Mouse (Mus musculus) brain, embryonic 18.5 days (tissue): ENCODE results near the gene Lzic.
A peak's percentile ranks its signal among the peaks of the same experiment; 100 is the strongest.
"Not testable (repeated sequence)": the region's sequence is repeated elsewhere in the genome, so short reads cannot be mapped to it uniquely, and the experiment has no call there.

ENCODE experiments used
- DNase-seq: peaks from one replicate; pipeline ENCODE4 v3.0.0-alpha.2; 2012; ENCODE audit warnings: low read depth, low spot score

The Lzic gene

GRCm38 (mm10) chr4:149485053-149485824 lies at the start of gene Lzic, which contains the start of gene Nmnat1:
TSS of gene Lzic (plus strand) at chr4:149485229.
TSS of gene Nmnat1 (minus strand) at chr4:149485202.
- peak; percentile 79 for DNase-seq

DNA sequence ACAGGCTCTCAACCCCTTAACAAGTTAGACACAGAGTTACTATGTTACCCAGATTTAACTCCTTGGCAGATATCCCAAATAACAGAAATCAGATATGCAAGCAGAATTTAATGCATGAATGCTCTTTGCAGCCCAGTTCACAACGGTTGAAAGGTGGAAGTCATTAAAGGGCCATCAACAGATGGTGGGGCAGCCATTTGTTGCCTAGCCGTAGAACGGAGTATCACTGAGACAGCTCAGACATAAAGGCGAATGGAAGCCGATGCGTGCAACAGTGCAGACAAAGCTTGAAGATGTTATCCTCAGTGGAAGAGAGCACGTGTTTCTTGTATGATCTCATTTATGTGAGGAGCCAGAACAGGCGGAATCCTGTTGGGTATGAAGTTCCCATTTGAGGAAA lies 44.5 kb upstream of the Lzic start:
- DNase-seq, result no peak

GRCm38 (mm10) chr4:149442436-149442835 lies 42.6 kb upstream of the Lzic start:
- DNase-seq, result no peak

DNA sequence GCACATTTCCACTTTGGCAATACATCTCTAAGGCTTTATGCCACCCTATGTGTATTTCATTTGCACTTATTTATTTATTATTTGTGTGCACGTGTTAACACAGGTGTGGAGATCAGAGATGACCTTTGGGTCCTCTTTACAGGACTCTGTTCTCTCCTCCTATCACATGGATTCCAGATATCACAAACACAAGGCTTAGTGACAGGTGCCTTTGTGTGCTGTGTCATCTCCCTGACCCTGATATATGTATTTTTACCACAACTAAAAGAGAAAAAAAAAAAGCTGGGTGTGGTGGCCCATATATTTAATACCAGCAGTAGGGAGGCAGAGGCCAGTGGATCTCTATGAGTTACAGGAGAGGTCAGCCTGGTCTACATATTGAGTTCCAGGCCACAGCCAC lies 40.6 kb upstream of the Lzic start:
- no peak for DNase-seq

DNA sequence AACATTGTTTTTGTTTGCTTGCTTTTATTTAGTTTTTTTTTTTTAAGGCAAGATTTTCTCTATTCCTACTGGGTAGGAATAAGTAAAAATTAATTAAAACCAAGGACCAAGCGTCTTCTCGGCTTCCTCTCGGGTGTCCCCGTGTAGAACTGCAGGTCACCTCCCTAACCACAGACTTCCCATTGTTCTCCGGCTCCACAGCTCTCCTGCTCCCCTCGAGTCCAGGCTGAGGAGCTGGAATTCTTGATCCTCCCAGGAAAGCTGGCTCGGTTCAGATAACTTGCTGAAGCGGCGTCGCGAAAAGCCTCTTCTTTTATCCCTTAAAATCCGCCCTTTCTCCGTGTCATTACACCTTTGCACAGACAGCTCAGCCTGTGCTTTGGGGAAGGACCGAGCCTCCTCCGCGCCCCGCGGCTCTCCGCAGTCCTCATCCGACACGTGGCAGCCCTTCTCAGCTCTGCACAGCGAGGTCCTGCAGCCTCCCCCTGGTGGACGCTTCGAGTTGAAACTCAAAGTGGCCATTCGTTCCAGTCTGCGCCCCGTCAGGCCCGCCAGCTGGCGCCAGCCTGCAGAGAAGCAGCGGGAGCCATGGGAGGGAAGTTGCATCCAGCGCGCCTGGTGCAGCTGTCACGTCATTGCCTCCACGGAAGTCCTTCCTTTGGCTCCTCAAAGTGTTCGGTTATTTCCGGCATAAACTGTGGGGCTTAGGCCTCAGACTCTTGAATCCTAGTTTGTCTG lies 39.9 kb upstream of the Lzic start:
- peak; percentile 81 for DNase-seq

- DNase-seq, result no peak
Observed at GRCm38 (mm10) chr4:149445868-149446267, 39.2 kb upstream of the Lzic start.

GRCm38 (mm10) chr4:149446309-149446708 lies 38.7 kb upstream of the Lzic start:
- DNase-seq, result no peak

GRCm38 (mm10) chr4:149450636-149451035 lies 34.4 kb upstream of the Lzic start:
- no peak for DNase-seq

- no peak for DNase-seq
Observed at GRCm38 (mm10) chr4:149453656-149454055, 31.4 kb upstream of the Lzic start.

- no peak for DNase-seq
Observed at GRCm38 (mm10) chr4:149454263-149454662, 30.8 kb upstream of the Lzic start.

DNA sequence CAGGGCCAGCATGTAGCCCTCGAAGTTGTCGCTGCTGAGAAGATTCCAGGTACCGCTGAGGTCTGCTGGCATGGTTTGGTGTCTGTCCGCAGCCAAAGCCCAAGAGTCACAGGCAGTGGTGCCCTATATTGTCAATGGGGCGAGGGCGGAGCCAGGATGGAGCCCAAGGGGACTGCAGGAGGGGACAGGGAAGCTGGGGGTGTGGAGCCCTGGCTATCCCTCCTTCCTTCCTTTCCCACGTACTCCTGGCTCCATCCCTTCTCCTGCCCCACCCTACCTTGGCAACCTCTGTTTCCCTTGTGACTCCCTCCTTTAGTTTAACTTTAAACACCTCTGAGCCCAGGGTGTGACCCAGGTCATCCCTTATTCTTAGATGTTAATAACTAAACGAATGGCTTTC lies 30.1 kb upstream of the Lzic start, which contains the start of gene Rbp7:
Rbp7 (minus strand) TSS at position 100 of the 400 bp plus-strand sequence.
- no peak for DNase-seq

DNA sequence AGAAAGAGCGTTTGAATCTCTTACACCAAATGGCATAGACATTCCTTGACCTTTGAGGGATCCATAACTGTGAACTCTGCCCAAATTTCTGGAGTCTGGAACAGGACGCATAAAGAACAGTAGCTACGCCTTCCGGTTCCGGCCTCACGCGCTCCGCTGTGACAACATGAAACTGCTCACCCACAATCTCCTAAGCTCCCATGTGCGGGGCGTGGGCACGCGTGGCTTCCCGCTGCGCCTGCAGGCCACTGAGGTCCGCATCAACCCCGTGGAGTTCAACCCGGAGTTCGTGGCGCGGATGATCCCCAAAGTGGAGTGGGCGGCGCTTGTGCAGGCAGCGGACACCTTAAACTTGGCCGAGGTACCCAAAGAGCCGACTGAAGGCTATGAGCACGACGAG lies 27.9 kb upstream of the Lzic start:
- not testable (repeated sequence) for DNase-seq

DNA sequence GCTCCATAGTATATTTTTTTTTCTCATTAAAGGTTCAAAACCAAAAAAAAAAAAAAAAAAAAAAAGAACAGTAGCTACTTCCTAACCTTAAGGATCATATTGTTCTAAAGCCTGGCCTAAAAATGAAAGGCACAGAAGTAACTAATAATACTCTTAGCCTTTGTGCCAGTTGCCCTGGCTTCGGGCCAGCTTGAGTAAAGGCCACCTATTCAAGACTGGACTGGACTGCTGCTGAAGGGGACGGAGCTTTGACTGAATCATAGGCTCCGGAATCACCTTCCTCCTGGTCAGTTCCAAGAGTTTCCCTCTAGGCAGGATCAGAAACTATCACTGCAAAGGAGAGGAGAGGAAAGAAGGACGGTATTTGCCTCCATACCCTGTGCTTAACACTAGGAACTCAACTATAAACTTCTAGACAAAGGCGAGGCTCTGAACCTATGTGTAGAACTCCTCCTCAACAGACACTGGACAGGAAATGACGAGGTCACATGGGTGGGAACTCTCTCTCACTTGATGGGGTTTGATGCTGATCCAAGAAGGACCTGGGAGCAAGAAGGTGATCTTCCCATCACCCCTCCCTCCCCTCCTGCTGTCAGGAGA lies 27.1 kb upstream of the Lzic start:
- no peak for DNase-seq

- DNase-seq, result no peak
Observed at GRCm38 (mm10) chr4:149458526-149458925, 26.5 kb upstream of the Lzic start.

DNA sequence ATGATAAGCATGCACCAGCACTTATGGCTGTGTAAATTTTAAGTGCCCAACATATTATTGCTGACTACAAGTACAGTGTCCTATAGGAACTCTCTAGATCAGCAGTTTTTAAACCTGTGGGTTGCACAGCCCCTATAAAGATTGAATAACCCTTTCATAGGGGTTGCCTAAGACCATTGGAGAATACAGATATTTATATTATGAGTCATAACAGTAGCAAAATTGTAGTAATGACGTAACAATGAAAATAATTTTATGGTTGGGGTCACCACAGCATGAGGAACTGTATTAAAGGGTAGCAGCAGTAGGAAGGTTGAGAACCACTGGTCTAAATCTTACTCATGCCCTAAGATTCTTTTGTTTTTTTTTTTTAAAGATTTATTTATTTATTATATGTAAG lies 25.6 kb upstream of the Lzic start:
- no peak for DNase-seq

- DNase-seq, result not testable (repeated sequence)
Observed at GRCm38 (mm10) chr4:149460475-149460874, 24.6 kb upstream of the Lzic start.

DNA sequence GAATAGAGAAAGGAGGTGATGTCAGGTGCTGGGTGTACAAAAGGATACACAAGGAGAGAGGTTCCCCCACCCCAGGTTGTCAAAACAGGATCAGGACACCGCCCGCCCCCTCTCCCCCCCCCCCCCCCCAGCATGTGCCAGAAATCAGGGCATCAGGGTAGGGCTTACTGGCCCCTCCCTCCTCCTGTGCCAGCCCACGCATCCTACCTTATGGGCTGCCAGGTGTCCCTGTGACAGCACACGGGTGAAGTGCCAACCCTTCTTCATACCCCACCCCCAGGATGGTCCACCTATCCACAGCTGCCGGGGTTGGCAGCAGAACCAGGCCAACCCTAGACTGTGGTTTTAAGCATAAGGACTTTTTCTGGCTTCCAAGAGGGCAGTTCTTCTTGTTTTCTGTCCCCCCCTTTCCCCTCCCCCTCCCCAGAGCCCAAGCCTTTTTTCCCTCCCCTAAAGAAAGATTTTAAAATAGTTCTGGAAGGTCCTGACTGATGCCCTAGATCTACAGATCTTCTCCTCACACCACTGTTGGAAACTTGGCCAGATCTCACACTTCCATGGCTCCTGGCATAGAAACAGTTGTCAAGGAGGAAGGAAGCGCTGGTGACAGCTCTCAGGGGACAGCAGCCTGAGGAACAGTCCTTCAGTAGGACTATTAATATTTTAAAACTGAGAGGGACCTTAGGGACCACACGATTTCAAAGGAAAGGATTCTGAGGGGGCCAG lies 23.3 kb upstream of the Lzic start:
- DNase-seq, result no peak

DNA sequence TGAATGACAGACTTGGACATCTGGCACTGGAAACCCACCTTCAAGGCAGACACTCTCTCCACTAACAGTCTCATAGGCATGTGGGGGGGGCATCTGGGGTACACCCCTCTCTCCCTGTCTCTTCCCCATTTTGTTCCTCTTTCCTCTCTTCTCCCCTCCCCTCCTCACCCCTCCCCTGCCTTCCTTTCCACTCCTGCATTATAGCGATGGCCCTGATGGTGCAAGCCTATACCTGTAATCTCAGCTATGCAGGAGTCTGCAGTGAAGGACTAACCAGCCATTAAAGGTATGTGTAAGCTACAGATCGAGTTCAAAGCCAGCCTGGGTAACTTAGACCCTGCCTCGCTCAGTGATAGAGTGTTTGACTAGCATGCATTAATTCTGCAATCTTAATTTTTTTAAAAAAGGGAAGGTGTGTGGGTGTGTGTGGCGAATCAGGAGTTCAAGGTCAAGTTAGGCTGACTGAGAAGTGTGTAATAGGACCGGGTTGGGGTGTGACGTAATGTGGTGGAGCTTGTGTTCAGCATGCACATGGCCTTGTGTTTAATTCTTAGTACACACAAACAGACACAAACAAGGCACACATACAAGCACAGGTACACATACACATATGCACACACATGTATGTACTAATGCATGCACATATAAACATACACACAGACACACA lies 22.6 kb upstream of the Lzic start:
- no peak for DNase-seq

- no peak for DNase-seq
Observed at GRCm38 (mm10) chr4:149463435-149463950, 21.5 kb upstream of the Lzic start.

DNA sequence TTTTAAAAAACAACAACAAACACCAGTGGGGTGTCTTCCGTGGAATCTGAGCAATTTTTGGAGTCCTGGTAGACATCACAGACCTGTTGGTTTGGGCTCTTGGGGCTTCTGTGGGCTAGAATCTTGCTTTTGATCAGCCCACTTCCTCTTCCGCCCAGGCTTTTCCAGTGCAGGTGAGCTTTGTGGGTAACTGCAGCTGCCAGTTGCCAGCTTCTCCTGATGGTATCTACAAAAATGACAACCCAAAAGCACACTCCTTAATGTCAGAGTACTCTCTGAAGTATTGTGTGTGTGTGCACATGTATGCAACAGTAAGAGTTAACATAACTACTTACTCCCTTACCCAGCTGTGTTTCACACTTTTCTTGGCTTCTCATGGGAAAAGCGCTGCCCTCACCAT lies 15.5 kb upstream of the Lzic start:
- DNase-seq, result no peak

DNA sequence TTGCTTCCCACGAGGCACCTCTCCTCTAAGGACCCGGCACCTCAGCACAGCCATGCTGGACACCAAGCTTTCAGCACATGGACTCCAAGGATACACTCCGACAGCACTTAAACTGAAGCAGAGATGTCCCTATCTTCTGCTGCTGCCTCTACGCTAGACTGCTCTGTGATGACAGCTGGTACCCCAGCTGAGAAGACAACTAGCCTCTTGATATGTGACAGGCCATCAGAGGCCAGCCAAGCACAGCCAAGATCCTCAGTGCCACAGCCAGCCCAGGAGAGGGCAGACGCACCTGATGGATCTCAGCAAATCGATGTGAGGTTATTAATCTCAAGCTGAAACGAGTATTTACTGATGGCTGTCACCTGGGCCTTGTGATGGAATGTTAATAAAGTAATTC lies 9.9 kb upstream of the Lzic start:
- no peak for DNase-seq
